Mouse (Mus musculus) myocyte (in vitro differentiated cells): ENCODE measurements at regions not wholly inside any gene's neighbourhood (a gene's known extent, or its start where the extent isn't known, plus 50 kb on each side); places are given as distances from the start of the nearest gene placed in this dataset.

Experiments used
- H3K27me3 ChIP-seq: one replicate; pipeline ENCODE4 v1.6.1; 2011; ENCODE audit not compliant: control insufficient read depth, insufficient read depth, insufficient read length
- H3K36me3 ChIP-seq: one replicate; pipeline ENCODE4 v1.6.1; 2011; ENCODE audit not compliant: control insufficient read depth, insufficient read depth
- H3K4me2 ChIP-seq: one replicate; pipeline ENCODE4 v1.6.1; 2011; ENCODE audit warnings: low read depth, control low read depth
- H3K4me3 ChIP-seq: one replicate; pipeline ENCODE4 v1.5.1; 2011; ENCODE audit warnings: mild to moderate bottlenecking, control low read depth, moderate library complexity
- H3K79me2 ChIP-seq: one replicate; pipeline ENCODE4 v1.6.1; 2011; ENCODE audit not compliant: control insufficient read depth, insufficient read depth
- H3ac ChIP-seq: one replicate; pipeline ENCODE4 v1.6.1; 2011; ENCODE audit not compliant: control insufficient read depth, insufficient read length
- CEBPB ChIP-seq: IDR thresholded peaks from 2 replicates; pipeline ENCODE4 v1.6.1; 2011; ENCODE audit warnings: mild to moderate bottlenecking, moderate library complexity; ENCODE audit not compliant: poor library complexity, insufficient read depth, severe bottlenecking
- E2F4 ChIP-seq: IDR thresholded peaks from one replicate; pipeline ENCODE4 v1.6.1; 2011; ENCODE audit warnings: mild to moderate bottlenecking, control low read depth, moderate library complexity; ENCODE audit not compliant: insufficient read depth
- MAX ChIP-seq: IDR thresholded peaks from one replicate; pipeline ENCODE4 v1.6.1; 2011; ENCODE audit warnings: low read depth, mild to moderate bottlenecking, control low read depth
- MYOD1 ChIP-seq, 3 experiments: IDR thresholded peaks; one replicate each; pipeline ENCODE4 v1.6.1; 2011; ENCODE audit warnings: control low read depth in 2 of 3, low read depth in 2 of 3, mild to moderate bottlenecking in 2 of 3, moderate library complexity in 1 of 3; ENCODE audit not compliant: insufficient read length in 2 of 3, control insufficient read depth in 1 of 3
- MYOG ChIP-seq, 3 experiments: IDR thresholded peaks; one replicate each; pipeline ENCODE4 v1.6.1; 2011; ENCODE audit warnings: control low read depth in 2 of 3, low read depth in 2 of 3, mild to moderate bottlenecking in 2 of 3; ENCODE audit not compliant: insufficient read length in 2 of 3, control insufficient read depth in 1 of 3, insufficient read depth in 1 of 3
- POLR2A ChIP-seq: IDR thresholded peaks from one replicate; pipeline ENCODE4 v1.6.1; 2011; ENCODE audit warnings: low read depth, mild to moderate bottlenecking, control low read depth, moderate library complexity; ENCODE audit not compliant: insufficient read length
- POLR2AphosphoS2 ChIP-seq: IDR thresholded peaks from one replicate; pipeline ENCODE4 v1.6.1; 2011; ENCODE audit warnings: low read depth, control low read depth; ENCODE audit not compliant: insufficient read length
- REST ChIP-seq: IDR thresholded peaks from one replicate; pipeline ENCODE4 v1.6.1; 2011; ENCODE audit warnings: mild to moderate bottlenecking, control low read depth, moderate library complexity; ENCODE audit not compliant: insufficient read depth, insufficient read length
- SRF ChIP-seq: IDR thresholded peaks from one replicate; pipeline ENCODE4 v1.6.1; 2011; ENCODE audit warnings: low read depth; ENCODE audit not compliant: control insufficient read depth, insufficient read length
- TCF12 ChIP-seq: IDR thresholded peaks from one replicate; pipeline ENCODE4 v1.6.1; 2011; ENCODE audit warnings: mild to moderate bottlenecking, control low read depth; ENCODE audit not compliant: poor library complexity, insufficient read depth, severe bottlenecking
- USF1 ChIP-seq: IDR thresholded peaks from one replicate; pipeline ENCODE4 v1.6.1; 2011; ENCODE audit warnings: low read depth, mild to moderate bottlenecking, control low read depth, moderate library complexity

DNA sequence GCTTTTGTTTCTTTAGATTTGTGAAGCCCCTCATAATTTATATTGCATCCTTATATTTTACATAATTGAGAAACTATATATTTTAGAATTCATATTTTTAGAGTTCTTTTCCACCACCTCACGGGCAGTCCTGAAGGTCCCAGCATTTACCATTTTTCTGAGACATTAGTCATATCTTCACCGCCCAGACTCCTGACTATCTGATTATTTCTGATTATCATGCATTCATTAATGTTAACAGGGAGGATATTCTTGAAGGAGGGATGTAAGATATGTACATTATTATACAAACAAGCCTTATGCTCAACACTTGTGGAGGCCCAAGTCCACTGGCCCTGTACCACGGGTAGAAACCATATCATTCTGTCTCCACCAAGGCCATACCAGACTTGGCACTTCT is 743.4 kb downstream of the Hace1 start:
- TF ChIP-seq POLR2AphosphoS2 = no peak
- no peak for TF ChIP-seq USF1
- no peak for TF ChIP-seq MAX
- TF ChIP-seq SRF = no peak
- TF ChIP-seq TCF12 = no peak
- TF ChIP-seq MYOD1 (IDR thresholded peaks at IDR 0.05; ENCODE audit: control insufficient read depth in 1 of 3, insufficient read length in 2 of 3, low read depth in 2 of 3) = no peak
- no peaks in the 10 kb centered on the region for H3K27me3 ChIP-seq
- H3K79me2 ChIP-seq = no peaks in the 10 kb centered on the region
- H3ac ChIP-seq = no peak overlapping the region
- H3K4me3 ChIP-seq = no peak overlapping the region
- no peaks in the 10 kb centered on the region for H3K36me3 ChIP-seq
- no peak overlapping the region for H3K4me2 ChIP-seq

DNA sequence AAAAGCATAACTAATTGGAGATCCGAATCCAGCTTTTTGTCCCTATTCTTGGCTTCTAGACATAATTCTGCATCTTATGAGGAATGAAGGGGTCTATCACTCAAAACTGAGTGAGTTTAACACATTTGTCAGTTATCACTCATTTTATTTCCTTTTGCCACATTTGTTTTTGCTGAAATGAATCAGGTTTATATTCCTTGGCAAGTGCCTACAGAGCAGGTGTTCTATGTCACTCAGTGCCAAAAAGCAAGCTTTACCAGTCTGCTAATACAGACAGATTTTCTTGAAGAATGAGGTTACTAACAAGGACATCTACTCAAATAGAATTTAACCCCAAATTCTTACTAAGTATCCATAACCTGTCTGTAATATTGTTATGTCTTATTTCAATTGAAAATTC is 751.4 kb downstream of the Hace1 start:
- Histone ChIP-seq H3K79me2 (no peaks in the 10 kb centered on the region), H3K36me3 (no peaks in the 10 kb centered on the region), H3K4me2 (no peak overlapping the region), H3K27me3 (no peaks in the 10 kb centered on the region), H3K4me3 (no peak overlapping the region), H3ac (no peak overlapping the region)
- TF ChIP-seq TCF12 (no peak), MAX (no peak)

DNA sequence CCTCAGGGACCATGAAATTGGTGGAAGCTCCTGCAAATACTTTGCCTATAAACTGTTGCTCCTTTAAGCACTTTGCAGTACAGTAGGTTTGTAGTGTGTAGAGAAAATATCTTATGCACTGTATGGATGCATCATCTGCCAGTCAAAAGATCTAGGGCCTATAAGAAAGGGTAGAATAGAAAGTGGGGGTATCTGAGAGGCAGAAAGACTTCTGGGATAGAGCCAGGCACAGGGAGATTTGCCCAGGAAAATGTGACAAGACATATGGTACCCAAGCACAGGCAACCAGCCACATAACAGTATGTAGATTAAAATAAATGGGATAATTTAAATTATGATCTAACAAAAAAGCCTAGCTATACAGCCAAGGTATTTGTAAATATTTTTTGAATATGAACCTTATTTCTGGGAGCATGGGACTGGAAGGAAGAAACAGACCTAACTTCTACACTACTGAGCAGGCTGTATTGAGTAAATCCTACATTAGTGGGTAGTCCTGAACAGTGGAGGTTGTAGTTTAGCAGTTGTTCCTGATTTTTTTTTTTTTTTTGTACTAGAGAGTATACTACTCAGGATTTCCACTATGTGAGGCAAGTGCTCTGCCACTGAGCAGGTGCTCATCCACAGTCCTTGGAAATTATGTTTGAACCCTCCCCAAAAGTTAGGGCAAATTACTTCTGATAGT is 754.1 kb downstream of the Hace1 start:
- H3K27me3 ChIP-seq = no peaks in the 10 kb centered on the region

DNA sequence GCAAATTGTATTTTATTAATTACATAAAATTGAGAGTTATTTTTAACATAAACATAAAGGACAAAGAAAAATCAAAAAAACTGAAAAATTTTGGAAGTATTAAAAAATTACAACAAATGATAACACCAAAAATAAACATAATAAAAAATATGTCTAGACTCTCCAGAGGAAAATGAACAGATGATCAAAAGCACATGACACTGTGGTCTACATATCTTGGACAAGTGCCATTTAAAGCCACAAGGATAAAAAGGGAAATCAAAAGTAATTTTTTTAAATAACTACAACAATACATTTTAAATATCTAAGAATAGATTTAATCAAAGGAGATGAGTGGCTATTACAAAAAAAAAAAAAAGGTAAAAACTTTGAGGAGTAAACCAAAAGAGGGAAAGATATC is 755.6 kb downstream of the Hace1 start:
- Histone ChIP-seq H3K79me2 (no peaks in the 10 kb centered on the region), H3ac (no peak overlapping the region), H3K27me3 (no peaks in the 10 kb centered on the region), H3K36me3 (no peaks in the 10 kb centered on the region), H3K4me3 (no peak overlapping the region), H3K4me2 (no peak overlapping the region)
- TF ChIP-seq MYOG (IDR thresholded peaks at IDR 0.05; ENCODE audit: control insufficient read depth in 1 of 3, insufficient read depth in 1 of 3, insufficient read length in 2 of 3, low read depth in 2 of 3) (no peak), TCF12 (no peak), MAX (no peak), USF1 (no peak)

More for the DNA sequence above, 754.1 kb downstream of the Hace1 start:
- no peak overlapping the region for H3ac ChIP-seq
- TF ChIP-seq E2F4 (no peak), MAX (no peak)
- H3K4me3 ChIP-seq = no peak overlapping the region
- no peaks in the 10 kb centered on the region for H3K79me2 ChIP-seq
- no peaks in the 10 kb centered on the region for H3K36me3 ChIP-seq
- H3K4me2 ChIP-seq = no peak overlapping the region

DNA sequence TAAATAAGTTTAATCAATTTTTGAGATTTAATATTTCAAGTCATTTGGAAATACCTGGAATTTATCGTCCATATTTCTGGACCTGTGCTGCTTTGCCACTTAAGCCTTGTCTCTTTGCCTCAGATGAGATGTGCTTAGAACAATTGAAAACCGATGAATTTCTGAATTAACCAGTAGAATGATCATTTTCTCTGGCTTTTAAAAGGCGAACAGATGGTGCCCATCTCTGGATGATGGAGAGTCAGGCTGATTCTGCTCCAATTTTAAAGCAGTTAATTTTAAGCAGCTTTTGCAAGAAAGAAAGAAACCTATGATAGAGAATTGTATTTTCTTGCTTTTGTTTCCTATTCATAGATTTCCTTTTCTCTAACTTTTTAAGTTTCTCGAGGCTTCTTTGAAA is 767.7 kb downstream of the Hace1 start:
- Histone ChIP-seq H3ac (no peak overlapping the region), H3K36me3 (no peaks in the 10 kb centered on the region), H3K4me3 (no peak overlapping the region), H3K4me2 (no peak overlapping the region), H3K79me2 (no peaks in the 10 kb centered on the region), H3K27me3 (no peaks in the 10 kb centered on the region)
- no peak for TF ChIP-seq USF1
- TF ChIP-seq MAX = no peak
- no peak for TF ChIP-seq E2F4
- TF ChIP-seq MYOG (IDR thresholded peaks at IDR 0.05; ENCODE audit: control insufficient read depth in 1 of 3, insufficient read depth in 1 of 3, insufficient read length in 2 of 3, low read depth in 2 of 3) = no peak
- TF ChIP-seq REST = no peak
- no peak for TF ChIP-seq POLR2A
- TF ChIP-seq MYOD1 (IDR thresholded peaks at IDR 0.05; ENCODE audit: control insufficient read depth in 1 of 3, insufficient read length in 2 of 3, low read depth in 2 of 3) = no peak
- TF ChIP-seq CEBPB = no peak
- no peak for TF ChIP-seq POLR2AphosphoS2

DNA sequence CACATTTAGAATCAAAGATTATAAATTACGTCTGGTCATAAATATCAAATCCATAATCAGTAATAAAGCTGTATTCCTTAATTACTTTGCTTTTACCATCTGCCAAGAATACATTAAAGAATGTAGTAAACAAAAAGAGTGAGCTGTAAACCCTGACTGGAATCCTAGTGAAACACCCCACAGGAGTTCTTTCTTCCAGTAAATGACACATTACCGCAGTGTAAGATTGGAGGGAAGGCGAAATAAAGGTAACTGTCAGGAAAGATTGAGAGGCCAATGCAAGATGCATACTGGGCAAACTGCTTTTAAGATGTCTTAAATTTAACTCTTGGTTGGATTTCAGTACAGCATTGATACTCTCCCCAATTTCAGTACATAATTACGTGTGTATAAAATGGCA is 772.0 kb downstream of the Hace1 start:
- no peaks in the 10 kb centered on the region for H3K36me3 ChIP-seq
- no peak overlapping the region for H3K4me3 ChIP-seq
- no peak overlapping the region for H3K4me2 ChIP-seq
- no peak overlapping the region for H3ac ChIP-seq
- no peaks in the 10 kb centered on the region for H3K27me3 ChIP-seq
- TF ChIP-seq POLR2AphosphoS2 (no peak), SRF (no peak), TCF12 (no peak), MAX (no peak)
- no peaks in the 10 kb centered on the region for H3K79me2 ChIP-seq
